Mouse (Mus musculus) cerebellum, adult 18-20 months (tissue): Measurements from ENCODE around the gene Gm9112.
A peak's percentile ranks its signal among the peaks of the same experiment; 100 is the strongest.
"Not testable (repeated sequence)": the region's sequence is repeated elsewhere in the genome, so short reads cannot be mapped to it uniquely, and the experiment has no call there.

Source experiments
- DNase-seq, 2 experiments: peaks; one replicate each; pipeline ENCODE4 v3.0.0; 2021

Gene Gm9112

GRCm38 (mm10) chrX:102707535-102707934 lies at the start of gene Gm9112, which contains the start of gene Dmrtc1b:
Gene Gm9112 (minus strand): TSS chrX:102707635.
Gene Dmrtc1b (plus strand): TSS chrX:102707865.
- DNase-seq = not testable (repeated sequence)

DNA sequence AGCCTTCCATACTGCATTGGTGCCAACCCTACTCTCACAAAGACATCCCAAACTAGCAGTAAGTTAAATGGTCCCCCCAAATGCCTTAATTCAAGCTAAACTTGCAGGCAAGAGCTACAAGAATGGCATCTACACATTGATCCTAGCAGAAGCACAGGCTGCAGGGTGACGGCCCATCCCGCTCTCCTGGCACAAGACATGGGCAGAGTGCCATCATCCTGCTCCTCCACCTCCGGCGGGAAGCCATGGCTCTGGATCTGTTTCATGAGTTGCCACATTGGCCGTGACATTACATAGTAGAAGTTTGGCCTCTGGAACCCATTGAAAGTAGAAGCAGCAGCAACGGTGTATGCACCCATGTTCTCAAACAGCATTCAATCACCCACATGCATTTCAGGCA lies 16.8 kb upstream of the Gm9112 start:
- DNase-seq = not testable (repeated sequence)

DNA sequence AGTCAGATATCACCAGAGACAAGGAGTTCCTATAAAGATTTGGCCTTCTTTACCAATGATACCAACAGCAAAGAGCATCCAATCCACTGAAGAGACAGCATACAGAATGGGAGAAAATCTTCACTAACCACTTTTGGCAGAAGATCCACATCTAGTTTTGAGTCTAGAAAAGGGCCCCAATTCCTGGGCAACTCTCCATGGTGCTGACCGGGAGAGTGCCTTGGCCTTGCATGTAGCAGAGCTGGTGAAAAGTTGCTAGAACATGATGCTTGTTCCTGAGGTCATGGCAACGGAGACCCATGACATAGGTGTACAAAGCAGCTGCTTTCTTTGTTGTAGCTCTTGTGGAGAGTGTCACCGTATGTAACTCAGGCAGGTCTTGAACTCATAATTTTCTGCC lies 6.8 kb downstream of the Gm9112 start:
- DNase-seq = not testable (repeated sequence)

GRCm38 (mm10) chrX:102689252-102689651 lies 18.2 kb downstream of the Gm9112 start:
- DNase-seq = peak; percentile 3 to 22

DNA sequence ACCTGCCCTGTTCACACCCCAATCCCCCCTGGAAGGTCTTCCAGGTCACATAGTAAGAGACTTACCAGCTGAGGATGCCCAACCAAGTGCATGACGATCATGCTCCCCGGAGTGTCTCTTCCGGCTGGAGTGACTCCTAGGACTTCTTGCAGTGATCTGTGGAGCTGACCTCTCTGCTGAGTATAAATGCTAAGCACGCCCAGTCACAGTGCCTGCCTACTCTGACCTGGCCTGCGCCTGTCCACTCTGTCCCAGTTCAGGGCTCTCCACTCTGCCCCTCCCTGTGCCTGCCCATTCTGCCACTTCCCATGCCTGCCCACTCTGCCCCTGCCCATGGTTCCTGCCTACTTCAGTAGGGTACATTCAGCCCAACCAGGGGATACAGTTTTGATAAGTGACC lies 20.6 kb downstream of the Gm9112 start, which contains the start of gene Gm3880:
Gm3880 (minus strand) TSS at position 101 of the 400 bp plus-strand sequence.
- DNase-seq = not testable (repeated sequence)

DNA sequence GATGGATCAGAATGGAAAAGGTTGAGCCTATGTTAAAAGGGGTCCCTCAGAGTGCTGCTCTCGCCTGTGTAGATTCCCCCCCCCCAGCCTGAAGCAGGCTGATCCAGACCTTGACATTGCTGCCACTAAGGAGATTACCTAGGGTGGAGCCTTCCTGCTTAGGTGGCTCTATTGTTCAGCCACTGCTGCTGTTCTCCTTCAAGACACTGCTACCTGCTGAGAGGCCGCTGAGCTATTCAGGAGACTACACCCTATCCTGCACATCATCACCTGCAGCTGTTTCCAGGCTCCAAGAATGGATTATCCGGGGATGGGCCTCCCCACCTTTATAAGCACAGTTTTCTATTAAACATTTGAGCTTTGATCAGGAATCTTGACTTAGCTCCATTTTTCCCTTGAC lies 22.7 kb downstream of the Gm9112 start:
- DNase-seq = not testable (repeated sequence)

- DNase-seq = no peak
Observed at GRCm38 (mm10) chrX:102666641-102667040, 40.8 kb downstream of the Gm9112 start.

DNA sequence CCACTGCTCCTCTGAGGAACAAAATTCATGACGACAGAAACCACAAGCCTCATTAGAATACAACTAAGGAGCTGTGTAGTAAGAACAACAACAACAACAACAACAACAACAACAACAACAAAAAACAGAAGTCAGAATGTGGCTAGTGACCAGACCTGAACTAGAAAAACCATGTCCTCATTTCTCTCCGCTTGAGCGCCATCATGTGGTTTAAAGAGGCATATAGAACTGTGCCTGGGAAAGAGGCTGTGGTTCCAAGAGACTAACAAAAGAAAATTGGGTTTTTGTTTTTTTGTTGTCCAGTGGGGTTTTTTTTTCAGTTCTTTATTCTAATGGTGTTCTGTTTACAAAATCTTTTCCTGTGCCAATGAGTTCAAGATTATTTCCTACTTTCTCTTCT lies 46.7 kb downstream of the Gm9112 start:
- peak in 1 of 2 experiments; percentile 13 for DNase-seq
